In genomic region chr17:31235915-31236314, GRCm38 (mm10) we compare ENCODE assay signal across 26 mouse cellular contexts. TPM values are rescaled to one million over a fixed set of nuclear protein-coding genes. Genes with fewer than 3 reads are reported as not detected.
A peak's percentile ranks its signal among the peaks of the same experiment; 100 is the strongest.
DNase-seq lines count a peak whose midpoint lies in the region; TF ChIP-seq lines count a peak whose summit lies in the region.
"Had no signal": no experiment of that assay in that cellular context is flagged by ENCODE, and none has a peak within 500 bp of the region (broad histone marks: within the 10 kb centered on the region; RNA-seq: fewer than 3 reads in every experiment).

No protein-coding gene starts in this region.

- H3K27me3 ChIP-seq in thymus, adult 2 months (ENCODE audit: control insufficient read depth, insufficient read depth, low read length): no peaks in the 10 kb centered on the region
- no peaks in the 10 kb centered on the region for H3K27me3 ChIP-seq in small intestine, adult 2 months (ENCODE audit: control insufficient read depth, insufficient read depth, low read length)
- H3K27me3 ChIP-seq: liver, embryonic 15.5 days had no signal

- no peaks in the 10 kb centered on the region for H3K4me1 ChIP-seq in thymus, adult 2 months (replicated peaks; ENCODE audit: control insufficient read depth, insufficient read depth, low read length)
- no peaks in the 10 kb centered on the region for H3K4me1 ChIP-seq in small intestine, adult 2 months (ENCODE audit: control insufficient read depth, insufficient read depth, insufficient read length, low read length)

- peak; percentile 33 for TF ChIP-seq CTCF in layer of hippocampus, adult 2 months (conservative IDR thresholded peaks at IDR 0.05)
- peak; percentile 52; the same call in 1 of the 2 replicates for TF ChIP-seq CTCF in thymus, adult 2 months (IDR thresholded peaks at IDR 0.05; ENCODE audit: borderline replicate concordance, control insufficient read depth, extremely low read depth, insufficient read depth, low read length, poor library complexity)
- TF ChIP-seq CTCF in small intestine, adult 2 months (IDR thresholded peaks at IDR 0.05; ENCODE audit: extremely low read depth, insufficient read length, insufficient replicate concordance, low read depth, low read length): peak; percentile 29; the same call in 1 of the 2 replicates

- H3K36me3 ChIP-seq in thymus, adult 2 months (ENCODE audit: control insufficient read depth, insufficient read depth, low read length): peaks cover 94% of the 10 kb centered on the region
- no peaks in the 10 kb centered on the region for H3K36me3 ChIP-seq in small intestine, adult 2 months (ENCODE audit: control insufficient read depth, insufficient read depth, low read length)
- H3K36me3 ChIP-seq: limb, embryonic 10.5 days had no signal

- no peak overlapping the region for H3K27ac ChIP-seq in layer of hippocampus, adult 2 months
- H3K27ac ChIP-seq in thymus, adult 2 months (ENCODE audit: control insufficient read depth, insufficient read depth, low read length): no peak overlapping the region
- H3K27ac ChIP-seq in small intestine, adult 2 months (ENCODE audit: insufficient read depth, low read depth, low read length): no peak overlapping the region
- H3K27ac ChIP-seq: limb, embryonic 10.5 days; liver, embryonic 15.5 days had no signal

- WGBS in thymus, adult 2 months: 100% methylated on average over 1 of the region's 1 CpGs
- WGBS in small intestine, adult 2 months: 100% methylated on average over 1 of the region's 1 CpGs

- no peak for TF ChIP-seq POLR2A in thymus, adult 2 months (IDR thresholded peaks at IDR 0.05; ENCODE audit: control insufficient read depth, extremely low read depth, insufficient read depth, low read length, poor library complexity)
- no peak for TF ChIP-seq POLR2A in small intestine, adult 2 months (IDR thresholded peaks at IDR 0.05; ENCODE audit: low read depth, low read length)

- H3K4me3 ChIP-seq in layer of hippocampus, adult 2 months: no peak overlapping the region
- H3K4me3 ChIP-seq in thymus, adult 2 months (ENCODE audit: control insufficient read depth, insufficient read depth, low read length): no peak overlapping the region
- H3K4me3 ChIP-seq in small intestine, adult 2 months (ENCODE audit: low read depth, low read length): no peak overlapping the region
- H3K4me3 ChIP-seq: erythroblast, embryonic 14.5 days; limb, embryonic 10.5 days; liver, embryonic 15.5 days had no signal

- peak; percentile 25 for DNase-seq in heart, adult 11 months
- no peak for DNase-seq in heart, postnatal 10 days
- no peak for DNase-seq in layer of hippocampus, adult 2 months (ENCODE audit: low spot score in 2 of 2)
- DNase-seq in layer of hippocampus, adult 18-20 months (ENCODE audit: low spot score in 2 of 2): no peak
- no peak for DNase-seq in thymus, adult 2 months
- no peak for DNase-seq in thymus, postnatal 10 days (ENCODE audit: low spot score in 2 of 2)
- no peak for DNase-seq in right cerebral cortex, postnatal 4 days
- DNase-seq: cerebellum, adult 8-10 months; heart, postnatal 4 days; kidney, adult 18-20 months; kidney, postnatal 36 days; lung, postnatal 14 days had no signal

- intact Hi-C loops in heart, postnatal 10 days (cut with DNase I): no loop called here

RNA-seq across cellular contexts. Expression of gene Ubash3a, which starts 28.2 kb away (rescaled TPM):
- total RNA-seq in heart, postnatal 10 days (2021): under 1 TPM; 0.43 to 0.62 TPM
- total RNA-seq in layer of hippocampus, adult 2 months (2021): under 1 TPM; 0.66 to 0.95 TPM
- total RNA-seq in layer of hippocampus, adult 18-20 months (2021): 1 to 10 TPM in 1 of 2 experiments, under 1 TPM in 1; 0.43 to 1.6 TPM
- polyA plus RNA-seq in thymus, adult 2 months (2012; rRNA removed): 95.5 and 126 TPM in 2 replicates
- 0.76 and 0.98 TPM in 2 replicates for polyA plus RNA-seq in small intestine, adult 2 months (2012; rRNA removed)
- total RNA-seq: left cerebral cortex, adult 8-10 months had no signal
- polyA plus RNA-seq: cortical plate, adult 2 months; forebrain, embryonic 14.5 days; hindbrain, embryonic 16.5 days; midbrain, embryonic 16.5 days had no signal

RNA-seq across cellular contexts. Expression of gene Tmprss3, which starts 37.1 kb away (rescaled TPM):
- not detected for total RNA-seq in heart, postnatal 10 days (2021)
- total RNA-seq in layer of hippocampus, adult 2 months (2021): not detected
- not detected for total RNA-seq in layer of hippocampus, adult 18-20 months (2021)
- polyA plus RNA-seq in thymus, adult 2 months (2012; rRNA removed): 0.61 and 0.92 TPM in 2 replicates
- 0.11 TPM in 1 of 2 replicates, not detected in the other for polyA plus RNA-seq in small intestine, adult 2 months (2012; rRNA removed)
- total RNA-seq: adrenal gland, adult 18-20 months; gastrocnemius, postnatal 4 days; heart, postnatal 4 days; layer of hippocampus, postnatal 10 days had no signal
- polyA plus RNA-seq: embryonic facial prominence, embryonic 11.5 days; erythroblast, embryonic 14.5 days; forebrain, embryonic 14.5 days; heart, embryonic 11.5 days; hindbrain, embryonic 16.5 days; limb, embryonic 10.5 days; midbrain, embryonic 16.5 days had no signal

RNA-seq across cellular contexts. Expression of gene Rsph1, which starts 41.3 kb away (rescaled TPM):
- 1 to 10 TPM; 1.2 to 1.7 TPM for total RNA-seq in heart, postnatal 10 days (2021)
- total RNA-seq in layer of hippocampus, adult 2 months (2021): 10 to 100 TPM; 11.4 to 15.8 TPM
- total RNA-seq in layer of hippocampus, adult 18-20 months (2021): 10 to 100 TPM; 15.4 to 16.7 TPM
- polyA plus RNA-seq in thymus, adult 2 months (2012; rRNA removed): 0.29 and 0.51 TPM in 2 replicates
- 0.46 TPM in 1 of 2 replicates, not detected in the other for polyA plus RNA-seq in small intestine, adult 2 months (2012; rRNA removed)
- polyA plus RNA-seq: erythroblast, embryonic 14.5 days had no signal

RNA-seq across cellular contexts. Expression of gene Slc37a1, which starts 50.7 kb away (rescaled TPM):
- total RNA-seq in heart, postnatal 10 days (2021): 10 to 100 TPM; 10.6 TPM
- total RNA-seq in layer of hippocampus, adult 2 months (2021): 10 to 100 TPM in 1 of 2 experiments, 1 to 10 TPM in 1; 8.4 to 11.5 TPM
- 1 to 10 TPM; 6.2 to 6.3 TPM for total RNA-seq in layer of hippocampus, adult 18-20 months (2021)
- polyA plus RNA-seq in thymus, adult 2 months (2012; rRNA removed): 59.6 and 59.7 TPM in 2 replicates
- 68.2 and 145 TPM in 2 replicates for polyA plus RNA-seq in small intestine, adult 2 months (2012; rRNA removed)

Comparison
In these comparisons a context has a peak if more than half of its experiments do, and no peak if none do; other contexts are left out.
1. RNA of gene Rsph1, which starts 41.3 kb away (total RNA-seq): 15.4 to 16.7 TPM in layer of hippocampus, adult 18-20 months and 11.4 to 15.8 TPM in layer of hippocampus, adult 2 months; 1.2 to 1.7 TPM in heart, postnatal 10 days; every median in the first group is over 4 times any median in the second.
2. Peak in every context shown above with its lines, with median percentiles within 50 percentile points of each other: CTCF ChIP-seq.